Mouse (Mus musculus): Measurements from ENCODE around the gene Mpp5.

Mpp5 gene

GRCm38 (mm10) chr12:78860921-78861495, 112.3 kb downstream of the Mpp5 start:
- DNase-seq, result peak; percentile 19

GRCm38 (mm10) chr12:78861496-78862253, 113.0 kb downstream of the Mpp5 start, which contains the start of the genes Atp6v1d and Eif2s1:
Gene Atp6v1d (minus strand): TSS chr12:78861638.
Gene Eif2s1 (plus strand): TSS chr12:78861819.
- peak; percentile 100 for DNase-seq

GRCm38 (mm10) chr12:78862254-78862730, 113.6 kb downstream of the Mpp5 start:
- DNase-seq, result no peak

- no peak for DNase-seq
Observed at GRCm38 (mm10) chr12:78865434-78865833, 116.7 kb downstream of the Mpp5 start.

DNA sequence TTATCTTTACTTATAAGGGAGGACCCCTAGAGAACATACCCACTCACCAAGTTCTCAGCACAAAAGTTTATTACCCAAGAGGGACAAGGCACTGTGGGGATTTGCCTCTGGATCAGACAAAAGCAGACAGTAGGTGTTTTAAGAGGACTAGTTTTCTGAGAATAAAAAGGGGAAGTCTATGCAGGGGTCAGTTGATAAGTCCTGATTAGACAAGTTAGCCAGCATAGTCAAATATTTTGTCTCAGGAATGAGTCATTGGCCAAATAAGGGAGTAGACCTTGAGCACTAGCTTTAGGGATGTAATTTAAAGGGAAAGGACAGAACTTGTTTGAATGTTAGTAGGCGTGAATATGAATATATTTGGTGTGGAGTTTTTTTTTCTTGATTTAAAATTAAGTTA, 119.4 kb downstream of the Mpp5 start:
- DNase-seq, result no peak

DNA sequence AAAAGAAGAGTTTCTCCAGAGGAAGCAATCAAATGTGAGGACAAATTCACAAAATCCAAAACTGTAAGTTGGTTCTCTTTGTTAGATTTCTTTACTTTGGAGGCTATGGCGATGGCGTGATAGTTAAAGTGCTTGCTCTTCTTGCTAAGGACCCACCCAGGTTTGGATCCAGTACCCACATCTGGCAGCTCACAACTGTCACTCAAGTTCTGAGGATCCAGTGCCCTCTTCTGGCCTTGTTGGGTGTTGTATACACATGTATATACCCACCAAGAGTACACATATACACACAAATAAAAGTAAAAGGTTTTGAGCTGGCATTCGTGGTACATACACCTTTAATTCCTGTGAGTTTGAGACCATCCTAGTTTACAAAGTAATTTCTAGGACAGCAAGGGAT, 125.9 kb downstream of the Mpp5 start:
- DNase-seq, result no peak

- no peak for DNase-seq
Observed at GRCm38 (mm10) chr12:78890062-78890461, 141.4 kb downstream of the Mpp5 start.
